Mouse (Mus musculus) heart, embryonic 14.5 days (tissue): ENCODE measurements around the gene Chac1. TPM values are rescaled to one million over a fixed set of nuclear protein-coding genes. Genes with fewer than 3 reads are reported as not detected.

Source experiments
- ATAC-seq: fragments of 200-750 bp; cut with Nextera tagmentation; 2 replicates; pipeline ENCODE4 v1.8.0; 2017; ENCODE audit warnings: low read depth, moderate TSS enrichment; ENCODE audit not compliant: insufficient number of reproducible peaks, insufficient read depth, low FRiP score
- H3K27ac ChIP-seq, 2 experiments: fragments of 200-500 bp in 1 of 2; fragments of 300-500 bp in 1 of 2; sonication (generic) in 1 of 2; replicated peaks in 1 of 2; 2 replicates each; pipeline ENCODE4 v1.5.1; 2012 to 2014; ENCODE audit warnings: low read depth in 2 of 2, low read length in 2 of 2, control low read depth in 1 of 2, mild to moderate bottlenecking in 1 of 2, mixed read lengths in 1 of 2; ENCODE audit not compliant: control insufficient read depth in 1 of 2, insufficient read depth in 1 of 2
- H3K27me3 ChIP-seq: fragments of 300-500 bp; sonication (generic); 2 replicates; pipeline ENCODE4 v1.6.1; 2014; ENCODE audit warnings: mild to moderate bottlenecking, low read length, control low read depth; ENCODE audit not compliant: control insufficient read depth, insufficient read depth
- H3K36me3 ChIP-seq: fragments of 300-500 bp; sonication (generic); 2 replicates; pipeline ENCODE4 v1.6.1; 2014; ENCODE audit warnings: mild to moderate bottlenecking, control low read depth, low read length, mixed read lengths; ENCODE audit not compliant: control insufficient read depth, insufficient read depth
- H3K4me1 ChIP-seq, 2 experiments: fragments of 200-500 bp in 1 of 2; fragments of 300-500 bp in 1 of 2; sonication (generic) in 1 of 2; 2 replicates each; pipeline ENCODE4 v1.6.1; 2012 to 2014; ENCODE audit warnings: low read length in 2 of 2, control low read depth in 1 of 2, mixed read lengths in 1 of 2; ENCODE audit not compliant: control insufficient read depth in 2 of 2, insufficient read depth in 2 of 2
- H3K4me2 ChIP-seq: fragments of 300-500 bp; sonication (generic); 2 replicates; pipeline ENCODE4 v1.6.1; 2014; ENCODE audit warnings: mild to moderate bottlenecking, low read length
- H3K4me3 ChIP-seq, 2 experiments: fragments of 200-500 bp in 1 of 2; fragments of 300-500 bp in 1 of 2; sonication (generic) in 1 of 2; 2 replicates each; pipeline ENCODE4 v1.5.1; 2012 to 2014; ENCODE audit warnings: low read length in 2 of 2, mild to moderate bottlenecking in 2 of 2, control low read depth in 1 of 2, low read depth in 1 of 2, moderate library complexity in 1 of 2; ENCODE audit not compliant: control insufficient read depth in 1 of 2, insufficient read depth in 1 of 2
- H3K9ac ChIP-seq: fragments of 300-500 bp; sonication (generic); 2 replicates; pipeline ENCODE4 v1.6.1; 2014; ENCODE audit warnings: mild to moderate bottlenecking, low read length
- H3K9me3 ChIP-seq: fragments of 300-500 bp; sonication (generic); 2 replicates; pipeline ENCODE4 v1.6.1; 2016; ENCODE audit warnings: low read length, control low read depth; ENCODE audit not compliant: control insufficient read depth
- WGBS: fragments of 180-500 bp; shearing (Covaris S2); extraction: QIAGEN DNeasy Blood & Tissue Kit; methylation state at CpG from one replicate; pipeline ENCODE4 v1.1.7; 2014; 5-methylcytosine and 5-hydroxymethylcytosine counted together
- polyA plus RNA-seq: library from polyadenylated mRNA; unstranded; fragments of >200 nt; fragmentation: Nextera tagmentation; extraction: Ambion mirVana; gene quantifications from 2 replicates; pipeline ENCODE4 v1.2.1, GENCODE M21; 2014

Gene Chac1
- polyA plus RNA-seq, 1 experiment from 2014 or later: 0.32 TPM

- peaks cover 5 to 6% of the 10 kb centered on the region in 2 experiments for H3K4me1 ChIP-seq
- WGBS: 52% methylated on average over 10 of the region's 10 CpGs
- peak overlapping the region; percentile 72 to 75 for H3K27ac ChIP-seq
- no peak overlapping the region for H3K9ac ChIP-seq
- peaks cover 11% of the 10 kb centered on the region for H3K27me3 ChIP-seq
- H3K36me3 ChIP-seq: 0 out of 2 replicates have a peak, but pooled peaks cover 4% of the 10 kb centered on the region
- no peak overlapping the region for H3K4me2 ChIP-seq
- H3K9me3 ChIP-seq: no peaks in the 10 kb centered on the region
- no peak overlapping the region for H3K4me3 ChIP-seq
- ATAC-seq: no peak
Observed at GRCm38 (mm10) chr2:119336470-119336869, 14.6 kb upstream of the Chac1 start.

- H3K27ac ChIP-seq: peak overlapping the region; percentile 42 to 75
- peak overlapping the region; percentile 76 for H3K9ac ChIP-seq
- H3K9me3 ChIP-seq: no peaks in the 10 kb centered on the region
- peak overlapping the region; percentile 88 for H3K4me2 ChIP-seq
- H3K27me3 ChIP-seq: 0 out of 2 replicates have a peak, but pooled peaks cover under 1% of the 10 kb centered on the region
- peak overlapping the region; percentile 55 to 67 for H3K4me3 ChIP-seq
- H3K4me1 ChIP-seq: peaks cover 5 to 6% of the 10 kb centered on the region in 2 experiments
- 0 out of 2 replicates have a peak, but pooled peaks cover 4% of the 10 kb centered on the region for H3K36me3 ChIP-seq
- peak; percentile 77 for ATAC-seq
- WGBS: 9% methylated on average over 53 of the region's 60 CpGs
Observed at GRCm38 (mm10) chr2:119337425-119338265, 13.4 kb upstream of the Chac1 start.

GRCm38 (mm10) chr2:119344537-119345138 lies 6.4 kb upstream of the Chac1 start:
- Histone ChIP-seq H3K36me3 (no peaks in the 10 kb centered on the region), H3K27ac (0 out of 4 replicates have a peak overlapping the region, but pooled peaks of 1 of the 2 experiments have one; percentile 7), H3K4me3 (no peak overlapping the region), H3K9ac (no peak overlapping the region), H3K27me3 (no peaks in the 10 kb centered on the region), H3K4me1 (0 out of 4 replicates have a peak, but pooled peaks cover 0 to 2% of the 10 kb centered on the region in 2 experiments), H3K9me3 (no peaks in the 10 kb centered on the region), H3K4me2 (no peak overlapping the region)
- ATAC-seq: no peak; the same call in 1 of the 2 replicates
- 22% methylated on average over 6 of the region's 6 CpGs for WGBS

GRCm38 (mm10) chr2:119353707-119354106 lies 2.7 kb downstream of the Chac1 start:
- ATAC-seq: no peak

GRCm38 (mm10) chr2:119355089-119355488 lies 4.1 kb downstream of the Chac1 start:
- H3K9me3 ChIP-seq: no peaks in the 10 kb centered on the region
- no peak overlapping the region for H3K9ac ChIP-seq
- WGBS: 77% methylated on average over 3 of the region's 3 CpGs
- peaks cover 21% of the 10 kb centered on the region for H3K27me3 ChIP-seq
- H3K4me1 ChIP-seq: peaks cover 7 to 10% of the 10 kb centered on the region in 2 experiments; a peak in 3 of 4 replicates
- ATAC-seq: no peak
- H3K27ac ChIP-seq: no peak overlapping the region
- no peak overlapping the region for H3K4me2 ChIP-seq
- H3K4me3 ChIP-seq: no peak overlapping the region
- no peaks in the 10 kb centered on the region for H3K36me3 ChIP-seq

More at GRCm38 (mm10) chr2:119353707-119354106, 2.7 kb downstream of the Chac1 start:
- Histone ChIP-seq H3K27ac (no peak overlapping the region), H3K9me3 (no peaks in the 10 kb centered on the region), H3K9ac (no peak overlapping the region), H3K4me3 (no peak overlapping the region), H3K4me1 (peaks cover 7 to 10% of the 10 kb centered on the region in 2 experiments; a peak in 3 of 4 replicates), H3K36me3 (no peaks in the 10 kb centered on the region), H3K4me2 (no peak overlapping the region), H3K27me3 (peaks cover 23% of the 10 kb centered on the region)
- WGBS: 77% methylated on average over 8 of the region's 8 CpGs

GRCm38 (mm10) chr2:119355651-119356050 lies 4.6 kb downstream of the Chac1 start:
- Histone ChIP-seq H3K9me3 (no peaks in the 10 kb centered on the region; the same call in 1 of the 2 replicates), H3K4me2 (no peak overlapping the region), H3K27me3 (peaks cover 16% of the 10 kb centered on the region), H3K36me3 (no peaks in the 10 kb centered on the region), H3K27ac (no peak overlapping the region), H3K4me3 (no peak overlapping the region), H3K9ac (no peak overlapping the region), H3K4me1 (peaks cover 5 to 6% of the 10 kb centered on the region in 2 experiments; a peak in 3 of 4 replicates)
- ATAC-seq: no peak
- 31% methylated on average over 7 of the region's 7 CpGs for WGBS

GRCm38 (mm10) chr2:119356310-119356709 lies 5.3 kb downstream of the Chac1 start:
- Histone ChIP-seq H3K9me3 (peaks cover 5% of the 10 kb centered on the region), H3K4me1 (no peaks in the 10 kb centered on the region; a peak in 1 of 4 replicates), H3K4me3 (no peak overlapping the region), H3K9ac (no peak overlapping the region), H3K27me3 (peaks cover 9% of the 10 kb centered on the region; the same call in 1 of the 2 replicates), H3K4me2 (no peak overlapping the region), H3K27ac (no peak overlapping the region), H3K36me3 (no peaks in the 10 kb centered on the region)
- no peak for ATAC-seq
